Mouse (Mus musculus): ENCODE results near the gene Pex5.

DNA sequence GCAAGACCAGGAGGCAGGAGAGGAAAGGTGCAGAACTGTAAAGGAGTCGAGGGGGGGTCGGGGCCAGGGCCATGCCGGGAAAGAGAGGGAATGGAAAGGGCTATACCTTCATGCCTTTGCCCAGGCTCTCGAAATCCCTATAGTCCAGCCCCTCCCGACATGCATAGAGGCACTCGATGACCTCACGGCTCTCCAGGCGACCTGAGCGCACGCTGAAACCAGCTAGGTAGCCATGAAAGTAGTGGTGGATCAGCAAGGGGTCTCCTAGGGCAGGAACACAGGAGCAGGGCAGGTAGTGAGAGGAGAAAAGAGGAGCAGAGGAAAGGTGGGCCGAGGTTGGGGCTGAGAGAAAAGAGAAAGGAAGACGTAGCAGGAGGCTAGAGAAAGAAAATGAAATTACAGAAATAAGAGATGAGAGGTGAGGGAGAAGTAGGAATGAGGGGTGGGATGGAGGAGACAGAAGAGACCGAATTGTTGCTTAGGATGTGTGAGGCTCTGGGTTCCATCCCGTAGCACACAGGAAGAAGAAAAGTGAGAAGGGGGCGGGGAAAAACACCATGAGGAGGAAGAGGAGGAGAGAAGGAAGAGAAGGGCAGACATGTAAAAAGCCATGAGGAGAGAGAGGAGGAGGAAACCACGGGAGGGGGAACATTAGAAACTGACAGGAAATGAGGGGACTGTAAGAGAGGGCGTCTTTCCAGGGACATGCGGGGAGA, 35.0 kb upstream of the Pex5 start:
- TF ChIP-seq CTCF (IDR thresholded peaks at IDR 0.05; ENCODE audit: extremely low read depth, insufficient read depth, low read length) (no peak), POLR2A (IDR thresholded peaks at IDR 0.05; ENCODE audit: extremely low read depth, insufficient read depth, low read length) (no peak)

Data from cortical plate, adult 2 months (tissue).